Mouse (Mus musculus): ENCODE results near the gene Cwf19l1. TPM values are rescaled to one million over a fixed set of nuclear protein-coding genes. Genes with fewer than 3 reads are reported as not detected.
A peak's percentile ranks its signal among the peaks of the same experiment; 100 is the strongest.

Cwf19l1 gene
- polyA plus RNA-seq, 1 experiment, result 24.6 TPM

- DNase-seq (ENCODE audit: extremely low spot score in 1 of 2, low spot score in 1 of 2), result peak in 1 of 2 experiments; percentile 20
Measured at GRCm38 (mm10) chr19:44067323-44068049, 68.2 kb downstream of the Cwf19l1 start.

GRCm38 (mm10) chr19:44064734-44065133, 70.9 kb downstream of the Cwf19l1 start:
- DNase-seq (ENCODE audit: extremely low spot score in 1 of 2, low spot score in 1 of 2), result no peak

GRCm38 (mm10) chr19:44063773-44064172, 71.9 kb downstream of the Cwf19l1 start:
- DNase-seq (ENCODE audit: extremely low spot score in 1 of 2, low spot score in 1 of 2), result no peak

GRCm38 (mm10) chr19:44060226-44060625, 75.5 kb downstream of the Cwf19l1 start:
- DNase-seq (ENCODE audit: extremely low spot score in 1 of 2, low spot score in 1 of 2), result no peak

Other genes with a start within 250 kb of the Cwf19l1 start
- gene Dnmbp, start 195.7 kb downstream of the Cwf19l1 start, polyA plus RNA-seq (2012; rRNA removed), result 10.8 and 11.4 TPM in 2 replicates
- 0.13 and 0.14 TPM in 2 replicates for gene Cpn1, start 149.3 kb downstream of the Cwf19l1 start, polyA plus RNA-seq (2012; rRNA removed)
- gene Cyp2c23, start 106.7 kb downstream of the Cwf19l1 start, polyA plus RNA-seq (2012; rRNA removed), result 0.10 and 0.11 TPM in 2 replicates
- 17.3 and 19.2 TPM in 2 replicates for gene Erlin1, start 66.1 kb downstream of the Cwf19l1 start, polyA plus RNA-seq (2012; rRNA removed)
- gene Chuk, start 28.4 kb downstream of the Cwf19l1 start, polyA plus RNA-seq (2012; rRNA removed), result 102 and 117 TPM in 2 replicates
- 77.2 and 82.6 TPM in 2 replicates for gene Bloc1s2, start 10.6 kb upstream of the Cwf19l1 start, polyA plus RNA-seq (2012; rRNA removed)
- gene Pkd2l1, start 56.6 kb upstream of the Cwf19l1 start, polyA plus RNA-seq (2012; rRNA removed), result 0.80 and 0.97 TPM in 2 replicates
- 3.1 and 3.2 TPM in 2 replicates for gene Scd3, start 67.4 kb upstream of the Cwf19l1 start, polyA plus RNA-seq (2012; rRNA removed)
- gene Scd2, start 157.8 kb upstream of the Cwf19l1 start, polyA plus RNA-seq (2012; rRNA removed), result 626 and 656 TPM in 2 replicates
- gene Scd4, start 197.2 kb upstream of the Cwf19l1 start, polyA plus RNA-seq (2012; rRNA removed), result 0.27 and 0.30 TPM in 2 replicates